Mouse (Mus musculus) inflammation-experienced regulatory T-cells, adult 16 weeks (primary cell): ENCODE measurements around the gene Samd4b. TPM values are rescaled to one million over a fixed set of nuclear protein-coding genes. Genes with fewer than 3 reads are reported as not detected.

Source experiments
- polyA plus RNA-seq: library from polyadenylated mRNA; unstranded; fragments of 100-300 nt; shearing (Covaris generic); gene quantifications from one replicate; pipeline ENCODE4 v1.2.1, GENCODE M21; 2017

The Samd4b gene
- polyA plus RNA-seq = 5.2 TPM

DNA sequence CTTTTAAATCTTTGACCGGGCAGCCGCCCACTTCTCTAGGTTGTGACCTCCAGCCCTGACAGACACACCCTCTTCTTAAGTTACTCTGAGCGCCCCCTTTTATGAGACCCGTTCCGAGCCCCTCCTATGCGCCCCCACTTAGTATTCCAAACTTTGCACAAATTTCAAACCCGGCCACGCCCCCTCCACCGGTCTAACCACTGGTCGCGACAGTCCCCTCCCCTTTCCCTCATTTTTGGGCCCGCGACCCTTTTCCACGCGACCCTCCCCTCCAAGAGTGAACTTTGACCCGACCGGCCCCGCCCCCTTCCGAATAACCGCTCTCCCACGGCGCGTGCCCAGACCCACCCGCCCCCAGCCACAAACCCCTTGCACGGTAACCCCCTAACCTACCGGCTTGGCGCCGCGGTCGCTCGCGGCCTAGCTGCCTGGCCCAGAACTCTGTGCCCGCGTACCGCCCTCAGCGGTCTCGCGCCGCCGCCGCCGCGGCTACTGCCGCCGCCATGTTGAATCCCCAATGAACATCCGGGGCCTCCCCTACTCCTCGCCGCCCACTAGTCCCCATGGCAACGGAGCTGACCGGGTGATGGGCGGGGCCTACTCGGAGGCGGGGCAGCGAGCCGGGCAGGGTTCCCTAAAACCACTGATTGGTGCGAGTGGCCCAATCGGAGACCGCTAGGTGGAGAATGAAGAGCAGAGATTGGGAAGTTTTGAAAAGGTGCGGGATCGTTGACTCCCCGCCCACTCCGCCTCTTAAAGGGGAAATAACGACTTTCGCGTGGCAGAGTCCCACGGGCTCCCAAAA lies at the start of gene Samd4b, which contains the start of gene Pak4:
Gene Samd4b (minus strand): TSS at position 503 of the 805 bp plus-strand sequence.
Gene Pak4 (minus strand): TSS at position 544 of the 805 bp plus-strand sequence.

GRCm38 (mm10) chr7:28631073-28631472 lies 33.1 kb upstream of the Samd4b start, which contains the start of gene Acp7:
TSS of gene Acp7 (minus strand) at chr7:28631332.

GRCm38 (mm10) chr7:28547154-28547553 lies 50.8 kb downstream of the Samd4b start, which contains the start of gene Nccrp1:
TSS of gene Nccrp1 (minus strand) at chr7:28547254.

DNA sequence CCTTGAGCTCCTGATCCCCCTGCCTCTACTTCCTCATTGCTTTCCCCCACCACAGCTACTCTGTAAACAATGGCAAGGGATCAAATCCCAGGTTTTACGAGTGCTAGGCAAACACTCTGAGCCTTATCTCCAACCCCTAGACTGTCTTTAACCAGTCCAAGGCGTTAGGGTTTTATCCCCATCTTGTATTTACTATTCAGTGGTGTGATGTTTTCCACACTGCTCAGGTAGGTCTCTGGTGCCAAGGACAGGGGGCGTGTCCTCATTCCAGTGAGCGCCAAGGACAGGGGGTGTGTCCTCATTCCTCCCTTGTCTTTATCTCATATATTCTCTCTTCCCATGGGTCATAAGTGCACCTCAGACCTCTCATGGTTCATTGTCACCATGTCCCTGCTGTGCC lies 57.4 kb downstream of the Samd4b start, which contains the start of gene Sycn:
Gene Sycn (plus strand): TSS at position 360 of the 400 bp plus-strand sequence.

DNA sequence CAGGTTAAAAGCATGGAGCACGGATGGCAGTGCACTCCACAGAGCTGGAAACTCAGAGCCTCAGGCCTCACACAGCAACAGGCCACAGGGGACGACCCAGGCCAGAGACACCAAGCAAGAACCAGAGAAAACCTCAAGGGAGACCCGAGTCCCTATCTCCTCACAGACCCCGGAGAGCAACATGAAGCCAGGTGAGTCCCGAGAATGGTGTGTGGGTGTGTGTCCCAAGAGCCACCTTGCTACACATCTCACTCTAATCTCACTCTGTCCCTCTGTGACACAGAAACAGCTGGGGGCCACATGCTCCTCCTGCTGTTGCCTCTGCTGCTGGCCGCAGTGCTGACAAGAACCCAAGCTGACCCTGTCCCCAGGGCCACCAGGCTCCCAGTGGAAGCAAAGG lies 75.4 kb downstream of the Samd4b start, which contains the start of gene Ifnl3:
Gene Ifnl3 (plus strand): TSS at position 301 of the 400 bp plus-strand sequence.

DNA sequence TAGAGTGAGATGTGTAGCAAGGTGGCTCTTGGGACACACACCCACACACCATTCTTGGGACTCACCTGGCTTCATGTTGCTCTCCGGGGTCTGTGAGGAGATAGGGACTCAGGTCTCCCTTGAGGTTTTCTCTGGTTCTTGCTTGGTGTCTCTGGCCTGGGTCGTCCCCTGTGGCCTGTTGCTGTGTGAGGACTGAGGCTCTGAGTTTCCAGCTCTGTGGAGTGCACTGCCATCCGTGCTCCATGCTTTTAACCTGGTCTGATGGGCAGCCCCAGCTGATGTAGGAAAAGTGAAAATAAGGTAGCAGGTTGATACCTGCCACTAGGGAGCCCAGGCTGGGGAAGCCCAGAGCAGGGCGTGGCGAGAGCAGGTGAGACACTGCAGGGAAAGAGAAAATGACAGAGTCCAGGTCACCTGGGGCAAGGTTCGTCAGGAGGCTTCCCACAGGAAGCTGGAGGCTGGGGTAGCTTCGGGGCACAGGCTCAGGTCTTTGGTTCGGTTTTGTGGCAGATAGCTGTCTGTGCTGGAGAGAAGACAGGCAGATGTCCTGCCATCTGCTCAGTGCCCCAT lies 87.5 kb downstream of the Samd4b start, which contains the start of gene Ifnl2:
Gene Ifnl2 (minus strand): TSS at position 51 of the 570 bp plus-strand sequence.

GRCm38 (mm10) chr7:28451531-28452360 lies 146.2 kb downstream of the Samd4b start, which contains the start of gene Lrfn1:
TSS of gene Lrfn1 (plus strand) at chr7:28451980.

GRCm38 (mm10) chr7:28436932-28437570 lies 160.9 kb downstream of the Samd4b start, which contains the start of gene Gmfg:
TSS of gene Gmfg (plus strand) at chr7:28437447.

DNA sequence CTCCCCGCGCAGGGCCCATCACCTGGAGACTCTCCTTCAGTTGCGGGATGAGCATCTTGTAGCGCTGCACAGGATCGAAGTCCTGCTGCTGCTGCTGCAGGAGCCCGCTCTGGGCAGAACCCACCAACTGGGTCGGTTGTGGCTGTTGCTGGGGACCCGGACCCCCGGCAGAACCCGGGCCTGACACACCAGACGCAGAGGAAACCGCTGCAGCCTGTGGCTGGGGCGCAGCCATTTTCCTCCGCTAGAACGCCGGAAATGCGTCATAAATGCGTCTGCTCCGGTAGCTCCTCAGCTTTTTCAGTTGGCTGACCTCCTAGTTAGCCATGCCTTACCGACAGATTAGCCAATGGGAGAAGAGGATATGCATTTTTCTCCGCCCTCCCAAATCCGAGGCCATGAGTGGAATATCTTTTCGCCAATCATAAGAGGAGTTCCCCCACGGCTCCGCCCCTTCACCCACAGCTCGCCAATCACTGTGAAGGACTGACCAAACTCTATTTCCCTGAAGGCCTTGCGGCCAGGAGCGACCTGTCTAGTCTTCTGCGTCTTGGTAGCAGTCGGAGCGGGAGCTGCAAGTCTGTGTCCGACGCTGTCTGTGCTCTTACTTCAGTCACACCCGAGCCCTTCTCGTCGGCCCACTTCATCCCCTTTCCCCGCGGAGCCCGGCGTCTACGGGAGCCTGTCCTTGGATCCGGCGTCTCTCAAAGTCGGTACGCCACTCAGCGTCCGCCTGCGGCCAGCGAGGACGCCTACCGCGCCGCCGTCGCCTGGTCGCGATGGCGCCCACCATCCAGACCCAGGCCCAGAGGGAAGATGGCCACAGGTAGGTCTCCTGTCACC lies 205.3 kb downstream of the Samd4b start, which contains the start of the genes Med29 and Paf1:
Gene Med29 (minus strand): TSS at position 280 of the 843 bp plus-strand sequence.
Gene Paf1 (plus strand): TSS at position 523 of the 843 bp plus-strand sequence.

DNA sequence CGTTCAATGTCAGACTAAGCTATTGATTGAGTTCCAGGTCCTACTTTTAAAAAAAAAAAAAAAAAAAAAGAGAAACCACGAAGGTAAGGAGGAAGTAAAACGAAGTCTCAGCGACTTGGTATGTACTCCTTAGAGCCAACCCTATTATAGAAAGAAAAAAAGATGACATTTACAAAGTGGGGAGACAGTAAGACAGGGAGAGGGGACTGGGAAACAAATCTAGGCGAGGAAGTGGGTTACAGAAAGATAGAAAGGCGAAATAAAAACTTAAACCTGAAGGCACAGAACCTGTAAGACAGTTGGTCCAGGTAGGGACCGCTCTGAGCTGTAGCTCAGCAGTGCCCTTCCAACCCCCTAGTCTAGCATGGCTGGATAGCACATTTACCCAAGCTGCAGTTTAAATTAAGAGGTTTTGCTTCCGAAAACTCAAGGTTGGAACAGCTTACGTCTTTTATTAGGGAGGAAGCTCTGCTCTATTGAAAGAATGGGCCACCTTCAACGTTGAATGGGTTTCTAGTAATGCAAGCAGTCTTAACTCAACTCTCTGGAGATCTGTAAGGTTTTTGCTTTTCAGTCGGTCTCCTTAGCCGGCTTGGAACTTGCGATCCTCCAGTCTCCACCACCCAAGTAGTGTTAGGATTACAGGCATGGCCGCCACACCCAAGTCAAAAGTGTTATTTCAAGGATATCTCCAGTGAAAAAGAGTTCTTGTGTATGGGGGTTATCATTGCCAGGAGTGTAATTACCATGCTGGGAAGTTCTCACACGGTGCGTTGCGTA lies 217.5 kb downstream of the Samd4b start, which contains the start of gene Zfp36:
Gene Zfp36 (minus strand): TSS at position 17 of the 780 bp plus-strand sequence.

GRCm38 (mm10) chr7:28372251-28373108 lies 225.5 kb downstream of the Samd4b start, which contains the start of gene Plekhg2:
TSS of gene Plekhg2 (minus strand) at chr7:28372599.

GRCm38 (mm10) chr7:28350155-28350883 lies 247.6 kb downstream of the Samd4b start, which contains the start of gene Rps16:
TSS of gene Rps16 (plus strand) at chr7:28350652.

Other genes starting within 250 kb of the Samd4b start
- 722 TPM for gene Rps16, start 247.5 kb downstream of the Samd4b start, polyA plus RNA-seq
- 93.4 TPM for gene Plekhg2, start 225.5 kb downstream of the Samd4b start, polyA plus RNA-seq
- 224 TPM for gene Zfp36, start 217.9 kb downstream of the Samd4b start, polyA plus RNA-seq
- 27.9 TPM for gene Med29, start 205.4 kb downstream of the Samd4b start, polyA plus RNA-seq
- gene Paf1, start 205.2 kb downstream of the Samd4b start, polyA plus RNA-seq = 118 TPM
- 393 TPM for gene Gmfg, start 160.7 kb downstream of the Samd4b start, polyA plus RNA-seq
- 0.18 TPM for gene Lrfn1, start 146.2 kb downstream of the Samd4b start, polyA plus RNA-seq
- gene Ifnl2, start 87.7 kb downstream of the Samd4b start, polyA plus RNA-seq = not detected
- not detected for gene Ifnl3, start 75.3 kb downstream of the Samd4b start, polyA plus RNA-seq
- not detected for gene Sycn, start 57.3 kb downstream of the Samd4b start, polyA plus RNA-seq
- gene Nccrp1, start 50.9 kb downstream of the Samd4b start, polyA plus RNA-seq = not detected
- 7.0 TPM for gene Pak4, start within 50 bp of the Samd4b start, polyA plus RNA-seq
- not detected for gene Acp7, start 33.2 kb upstream of the Samd4b start, polyA plus RNA-seq
- 4.3 TPM for gene Fbxo27, start 94.7 kb upstream of the Samd4b start, polyA plus RNA-seq
- gene Fbxo17, start 118.7 kb upstream of the Samd4b start, polyA plus RNA-seq = 10.2 TPM
- gene Mrps12, start 143.7 kb upstream of the Samd4b start, polyA plus RNA-seq = 95.3 TPM
- 17.6 TPM for gene Sars2, start 143.8 kb upstream of the Samd4b start, polyA plus RNA-seq
- not detected for gene Ccer2, start 158.0 kb upstream of the Samd4b start, polyA plus RNA-seq
- gene Sirt2, start 168.6 kb upstream of the Samd4b start, polyA plus RNA-seq = 99.7 TPM
- 119 TPM for gene Nfkbib, start 169.4 kb upstream of the Samd4b start, polyA plus RNA-seq
- gene Rinl, start 190.8 kb upstream of the Samd4b start, polyA plus RNA-seq = 297 TPM
- gene Hnrnpl, start 210.4 kb upstream of the Samd4b start, polyA plus RNA-seq = 124 TPM
- 233 TPM for gene Ech1, start 227.1 kb upstream of the Samd4b start, polyA plus RNA-seq
- 26.2 TPM for gene Lgals4, start 235.7 kb upstream of the Samd4b start, polyA plus RNA-seq